Comparison of ENCODE assay signal across 10 mouse cellular contexts in the genomic region with DNA sequence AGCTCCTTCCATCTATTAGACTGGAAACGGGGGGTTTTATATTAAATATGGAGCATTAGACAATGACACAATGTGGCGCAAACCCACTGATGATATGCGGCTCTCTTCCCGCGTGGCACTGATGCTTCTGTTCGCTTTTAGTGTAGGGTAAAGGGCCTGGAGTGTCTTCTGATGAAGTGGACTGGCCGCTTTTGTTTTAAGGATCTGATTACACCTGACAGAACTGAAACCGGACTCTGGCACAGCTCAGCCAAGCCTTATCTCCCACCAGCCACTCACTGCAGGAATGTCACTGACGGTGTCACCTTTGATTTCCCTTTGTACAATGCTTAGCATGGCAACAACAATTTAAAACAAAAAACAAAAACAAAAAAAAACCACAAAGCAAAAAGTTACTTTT.
DNase-seq lines count a peak whose midpoint lies in the region; ATAC-seq and TF ChIP-seq lines count a peak whose summit lies in the region.
"Had no signal": no experiment of that assay in that cellular context is flagged by ENCODE, and none has a peak within 500 bp of the region (broad histone marks: within the 10 kb centered on the region; RNA-seq: fewer than 3 reads in every experiment).

No protein-coding gene starts in this region.

- no peak for TF ChIP-seq POLR2A in CH12.LX (IDR thresholded peaks at IDR 0.05; ENCODE audit: low read depth, low read length)

- dilution Hi-C loops in CH12.LX (cut with MboI; ENCODE audit: extremely low pct_ligation_motif_present, extremely low pct_unique_long_range_greater_than_20kb, low sequenced_read_pairs): no loop called here

- H3K9ac ChIP-seq in CH12.LX (ENCODE audit: insufficient read depth, low read depth): no peak overlapping the region
- H3K9ac ChIP-seq in heart, embryonic 15.5 days: 0 out of 2 replicates have a peak overlapping the region, but pooled peaks have one; percentile 1
- no peak overlapping the region for H3K9ac ChIP-seq in liver, embryonic 15.5 days
- no peak overlapping the region for H3K9ac ChIP-seq in forebrain, postnatal 0 days

- intact Hi-C loops in heart, postnatal 25 days (cut with DNase I): loop anchor here (1.0 kb wide), 1 partner anchor 24 kb away; no protein-coding TSS in a partner anchor

- no peak overlapping the region for H3K4me3 ChIP-seq in CH12.LX (replicated peaks in 1 of 3; ENCODE audit: low read depth in 2 of 3, low read length in 2 of 3, poor library complexity in 1 of 3)
- peak overlapping the region; percentile 34 for H3K4me3 ChIP-seq in heart, embryonic 15.5 days
- no peak overlapping the region for H3K4me3 ChIP-seq in liver, embryonic 15.5 days (replicated peaks)
- H3K4me3 ChIP-seq in forebrain, postnatal 0 days (ENCODE audit: low read depth, low read length): no peak overlapping the region

- no peak for TF ChIP-seq RAD21 in CH12.LX (IDR thresholded peaks at IDR 0.05; ENCODE audit: low read depth, low read length)

- ATAC-seq in heart, embryonic 15.5 days (replicated peaks; ENCODE audit: insufficient number of reproducible peaks, insufficient read depth, low FRiP score, low read depth): 0 out of 2 replicates have a peak, but pooled peaks have one; percentile 50
- no peak for ATAC-seq in liver, embryonic 15.5 days (ENCODE audit: insufficient read depth)
- no peak for ATAC-seq in forebrain, postnatal 0 days

- no peaks in the 10 kb centered on the region for H3K36me3 ChIP-seq in CH12.LX (replicated peaks in 1 of 2; ENCODE audit: control insufficient read depth in 1 of 2, insufficient read depth in 1 of 2, low read length in 1 of 2)
- no peaks in the 10 kb centered on the region for H3K36me3 ChIP-seq in heart, embryonic 15.5 days
- H3K36me3 ChIP-seq in liver, embryonic 15.5 days (replicated peaks): no peaks in the 10 kb centered on the region
- no peaks in the 10 kb centered on the region for H3K36me3 ChIP-seq in forebrain, postnatal 0 days (ENCODE audit: insufficient read depth)

- no peaks in the 10 kb centered on the region for H3K27me3 ChIP-seq in CH12.LX (replicated peaks)
- H3K27me3 ChIP-seq in heart, embryonic 15.5 days: no peaks in the 10 kb centered on the region
- no peaks in the 10 kb centered on the region for H3K27me3 ChIP-seq in liver, embryonic 15.5 days
- peaks cover 8% of the 10 kb centered on the region; the same call in 1 of the 2 replicates for H3K27me3 ChIP-seq in forebrain, postnatal 0 days (ENCODE audit: insufficient read depth, low read length)

- in situ Hi-C loops in CH12.LX (cut with MboI; ENCODE audit: low pct_ligation_motif_present, low pct_unique_long_range_greater_than_20kb, low sequenced_read_pairs): loop anchor here (25.0 kb wide), 1 partner anchor 746 kb away; no protein-coding TSS in a partner anchor

- peaks cover 0 to 9% of the 10 kb centered on the region in 2 experiments; a peak in 2 of 4 replicates for H3K4me1 ChIP-seq in CH12.LX (ENCODE audit: control insufficient read depth in 1 of 2, insufficient read depth in 2 of 2)
- peaks cover 41% of the 10 kb centered on the region for H3K4me1 ChIP-seq in heart, embryonic 15.5 days (replicated peaks)
- peaks cover 5% of the 10 kb centered on the region for H3K4me1 ChIP-seq in liver, embryonic 15.5 days (replicated peaks)
- no peaks in the 10 kb centered on the region for H3K4me1 ChIP-seq in forebrain, postnatal 0 days (ENCODE audit: insufficient read depth)

- WGBS in heart, embryonic 15.5 days: 14% methylated on average over 9 of the region's 9 CpGs
- WGBS in liver, embryonic 15.5 days (ENCODE audit: insufficient replicate concordance): 31% methylated on average over 9 of the region's 9 CpGs
- WGBS in forebrain, postnatal 0 days: 57% methylated on average over 9 of the region's 9 CpGs

- TF ChIP-seq CTCF in CH12.LX (conservative IDR thresholded peaks at IDR 0.05 in 1 of 2, IDR thresholded peaks at IDR 0.05 in 1 of 2; ENCODE audit: low read depth in 2 of 2, low read length in 2 of 2): no peak
- no peak for TF ChIP-seq CTCF in forebrain, postnatal 0 days (IDR thresholded peaks at IDR 0.05; ENCODE audit: low read depth)

- peak; percentile 46 to 63 for DNase-seq in heart, adult 18-20 months
- no peak for DNase-seq in heart, postnatal 25 days (ENCODE audit: low spot score)
- no peak for DNase-seq in CH12.LX (ENCODE audit: extremely low read depth)
- no peak for DNase-seq in right cerebral cortex, adult 18-20 months
- no peak for DNase-seq in forebrain, postnatal 0 days
- no peak for DNase-seq in MN1 (ENCODE audit: low spot score)
- DNase-seq: adrenal gland, postnatal 10 days; thymus, postnatal 25 days had no signal

- TF ChIP-seq EP300 in CH12.LX (IDR thresholded peaks at IDR 0.05; ENCODE audit: low read length): no peak

- no peak overlapping the region for H3K27ac ChIP-seq in CH12.LX (ENCODE audit: insufficient read depth, low read depth)
- peak overlapping the region; percentile 61 for H3K27ac ChIP-seq in heart, embryonic 15.5 days
- H3K27ac ChIP-seq in liver, embryonic 15.5 days (replicated peaks): no peak overlapping the region
- no peak overlapping the region for H3K27ac ChIP-seq in forebrain, postnatal 0 days (ENCODE audit: low read depth, low read length)

- H3K4me2 ChIP-seq in CH12.LX (ENCODE audit: insufficient read depth, low read depth, poor library complexity, severe bottlenecking): peak overlapping the region; percentile 99; the same call in 1 of the 2 replicates
- peak overlapping the region; percentile 56 for H3K4me2 ChIP-seq in heart, embryonic 15.5 days
- H3K4me2 ChIP-seq in liver, embryonic 15.5 days: peak overlapping the region; percentile 25
- no peak overlapping the region for H3K4me2 ChIP-seq in forebrain, postnatal 0 days (ENCODE audit: low read depth)

- H3K79me2 ChIP-seq in CH12.LX (replicated peaks; ENCODE audit: control insufficient read depth, extremely low read depth, insufficient read depth, poor library complexity, severe bottlenecking): no peaks in the 10 kb centered on the region

- H3K9me3 ChIP-seq in CH12.LX (replicated peaks; ENCODE audit: low read length): no peaks in the 10 kb centered on the region
- no peaks in the 10 kb centered on the region for H3K9me3 ChIP-seq in heart, embryonic 15.5 days (replicated peaks)
- H3K9me3 ChIP-seq in liver, embryonic 15.5 days (replicated peaks): no peaks in the 10 kb centered on the region
- H3K9me3 ChIP-seq in forebrain, postnatal 0 days (ENCODE audit: low read length): no peaks in the 10 kb centered on the region

TF ChIP-seq in CH12.LX, 34 proteins besides CTCF, POLR2A, EP300 and RAD21:
- TF ChIP-seq PAX5 (IDR thresholded peaks at IDR 0.05; ENCODE audit: low read length) (no peak), E2F4 (IDR thresholded peaks at IDR 0.05; ENCODE audit: insufficient replicate concordance, low read depth, low read length) (no peak), RCOR1 (conservative IDR thresholded peaks at IDR 0.05; ENCODE audit: low read depth, low read length) (no peak), CHD1 (IDR thresholded peaks at IDR 0.05; ENCODE audit: low read depth, low read length) (no peak), MEF2A (IDR thresholded peaks at IDR 0.05; ENCODE audit: borderline replicate concordance, low read depth, low read length) (no peak), ZMIZ1 (IDR thresholded peaks at IDR 0.05; ENCODE audit: low read depth, low read length) (no peak), SMC3 (IDR thresholded peaks at IDR 0.05; ENCODE audit: low read depth, low read length) (no peak), MYC (IDR thresholded peaks at IDR 0.05; ENCODE audit: low read depth, low read length) (no peak), TCF12 (IDR thresholded peaks at IDR 0.05; ENCODE audit: low read depth, low read length) (no peak), JUND (conservative IDR thresholded peaks at IDR 0.05; ENCODE audit: low read depth, low read length) (no peak), GABPA (IDR thresholded peaks at IDR 0.05; ENCODE audit: insufficient replicate concordance, low read depth, low read length) (no peak), ETS1 (conservative IDR thresholded peaks at IDR 0.05; ENCODE audit: low read depth, low read length) (no peak), BHLHE40 (IDR thresholded peaks at IDR 0.05; ENCODE audit: low read depth, low read length) (no peak), ELF1 (IDR thresholded peaks at IDR 0.05; ENCODE audit: low read depth, low read length) (no peak), USF2 (conservative IDR thresholded peaks at IDR 0.05; ENCODE audit: low read depth, low read length) (no peak), MAFK (IDR thresholded peaks at IDR 0.05; ENCODE audit: insufficient replicate concordance, low read length) (no peak)

Comparison
In these comparisons a context has a peak if more than half of its experiments do, and no peak if none do; other contexts are left out.
1. DNase-seq: peak in heart, adult 18-20 months (2 of 2); none in heart, postnatal 25 days (single experiment), CH12.LX (single experiment), right cerebral cortex, adult 18-20 months (single experiment), forebrain, postnatal 0 days (single experiment) and MN1 (single experiment).